Mouse (Mus musculus) bone marrow, adult 2 months (tissue): ENCODE data around the gene Lypd6b.

Source experiments
- CTCF ChIP-seq: fragments of 200-500 bp; IDR thresholded peaks from 2 replicates; pipeline ENCODE4 v1.5.1; 2011; ENCODE audit warnings: low read length, control low read depth; ENCODE audit not compliant: control insufficient read depth, insufficient read depth
- POLR2A ChIP-seq: fragments of 200-500 bp; IDR thresholded peaks from 2 replicates; pipeline ENCODE4 v1.6.1; 2011; ENCODE audit warnings: low read depth, mild to moderate bottlenecking, control low read depth, low read length, borderline replicate concordance; ENCODE audit not compliant: control insufficient read depth

GRCm38 (mm10) chr2:49753062-49753461 lies 34.4 kb upstream of the Lypd6b start:
- TF ChIP-seq POLR2A: no peak
- no peak for TF ChIP-seq CTCF
